Mouse (Mus musculus): ENCODE data around the gene Stpg3. TPM values are rescaled to one million over a fixed set of nuclear protein-coding genes. Genes with fewer than 3 reads are reported as not detected.
"Not testable (repeated sequence)": the region's sequence is repeated elsewhere in the genome, so short reads cannot be mapped to it uniquely, and the experiment has no call there.

The Stpg3 gene
- total RNA-seq (2021): not detected
- long read RNA-seq, experiment 1: 0 reads
- long read RNA-seq, experiment 2: 0 reads

DNA sequence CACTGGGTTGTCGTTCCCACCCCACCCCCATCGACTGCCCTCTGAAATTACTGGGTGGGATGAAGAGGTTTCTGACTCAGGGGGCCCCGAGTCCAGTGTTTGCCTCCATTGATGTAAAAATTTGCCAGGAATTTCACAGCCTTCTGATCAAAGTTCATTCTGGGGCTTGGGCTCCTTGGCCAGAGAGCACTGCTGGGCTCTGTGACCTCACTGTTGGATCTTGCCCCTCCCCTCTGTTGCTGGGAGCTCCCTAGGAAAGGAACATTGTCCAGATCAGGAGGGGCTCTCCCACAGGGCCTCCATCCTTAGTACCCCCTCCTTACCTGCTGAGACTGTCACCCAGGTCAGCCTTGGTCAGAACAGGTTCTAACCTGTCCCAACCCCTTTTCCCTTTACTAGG is at the start of gene Stpg3:
Gene Stpg3 (minus strand): TSS at position 194 of the 400 bp plus-strand sequence.
- DNase-seq (ENCODE audit: low spot score in 2 of 2): no peak

DNA sequence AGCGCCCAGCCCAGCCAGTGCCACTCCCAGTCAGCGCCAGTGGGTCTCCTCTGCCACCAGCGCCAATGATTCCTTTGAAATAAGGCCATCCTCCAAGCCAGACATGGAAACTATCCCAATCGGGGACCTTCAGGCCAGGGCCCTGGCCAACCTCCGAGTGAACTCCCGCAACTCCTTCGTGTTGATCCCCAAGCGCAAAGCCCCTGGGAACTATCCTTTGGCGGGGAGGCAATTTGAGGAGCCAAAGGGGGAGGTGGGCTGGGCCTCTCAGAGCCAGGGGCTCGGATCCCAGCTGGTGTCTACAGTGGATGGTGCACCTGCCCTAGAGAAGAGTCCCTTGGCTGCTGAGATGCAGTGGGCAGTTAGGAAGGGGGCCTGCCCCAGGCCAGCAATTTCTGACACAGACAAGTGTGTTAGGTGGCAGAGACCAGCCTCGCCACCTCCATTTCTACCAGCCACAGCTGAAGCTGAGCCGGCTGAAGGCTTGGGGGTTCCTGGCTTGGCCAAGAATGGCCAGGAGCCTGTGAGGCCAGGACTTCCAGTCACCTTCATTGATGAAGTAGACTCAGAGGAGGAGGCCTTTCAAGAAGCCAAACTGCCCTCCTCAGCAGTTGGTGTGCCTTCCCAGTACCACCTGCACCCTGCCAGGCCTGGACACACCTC is 49.3 kb upstream of the Stpg3 start:
- DNase-seq (ENCODE audit: low spot score in 2 of 2): no peak

DNA sequence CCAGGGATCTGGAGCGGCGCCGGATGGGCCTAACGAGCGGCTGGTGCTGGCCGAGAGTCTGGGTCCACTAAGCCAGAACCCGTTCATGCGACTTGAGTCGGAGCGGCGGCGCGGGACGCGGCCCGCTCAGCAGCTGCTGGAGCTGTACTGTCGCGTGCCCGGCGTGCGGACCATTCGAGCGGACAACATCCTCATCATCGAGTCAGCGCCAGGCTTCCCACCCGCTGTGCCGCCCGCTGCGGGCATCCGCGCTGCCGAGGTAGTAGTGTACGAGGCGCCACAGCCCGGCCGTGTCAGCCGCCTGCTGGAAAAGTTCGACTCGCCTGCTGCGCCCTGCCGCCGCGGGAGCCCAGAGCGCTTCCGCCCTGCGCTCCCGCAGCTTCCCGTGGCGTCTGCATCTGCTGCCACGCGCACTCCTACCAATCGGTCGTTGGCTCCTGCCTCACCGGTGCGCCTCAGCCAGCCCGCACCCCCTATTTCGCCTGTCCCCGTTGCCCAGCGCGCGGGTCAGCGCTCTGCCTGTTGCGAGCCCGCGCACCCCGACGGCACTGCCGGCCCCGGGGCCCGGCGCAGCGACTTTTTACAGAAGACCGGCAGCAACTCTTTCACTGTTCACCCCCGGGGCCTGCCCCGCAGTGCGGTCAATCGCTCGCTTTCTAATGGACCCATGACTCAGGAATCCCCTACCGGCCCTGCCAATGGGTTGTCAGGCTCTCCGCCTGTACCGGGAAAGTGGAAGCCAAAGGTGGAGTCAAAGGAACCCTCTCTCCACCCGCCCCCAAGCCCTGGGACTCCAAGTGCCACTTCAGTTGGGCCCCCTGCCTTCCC is 48.6 kb upstream of the Stpg3 start:
- DNase-seq (ENCODE audit: low spot score in 2 of 2): peak; percentile 31 to 43

DNA sequence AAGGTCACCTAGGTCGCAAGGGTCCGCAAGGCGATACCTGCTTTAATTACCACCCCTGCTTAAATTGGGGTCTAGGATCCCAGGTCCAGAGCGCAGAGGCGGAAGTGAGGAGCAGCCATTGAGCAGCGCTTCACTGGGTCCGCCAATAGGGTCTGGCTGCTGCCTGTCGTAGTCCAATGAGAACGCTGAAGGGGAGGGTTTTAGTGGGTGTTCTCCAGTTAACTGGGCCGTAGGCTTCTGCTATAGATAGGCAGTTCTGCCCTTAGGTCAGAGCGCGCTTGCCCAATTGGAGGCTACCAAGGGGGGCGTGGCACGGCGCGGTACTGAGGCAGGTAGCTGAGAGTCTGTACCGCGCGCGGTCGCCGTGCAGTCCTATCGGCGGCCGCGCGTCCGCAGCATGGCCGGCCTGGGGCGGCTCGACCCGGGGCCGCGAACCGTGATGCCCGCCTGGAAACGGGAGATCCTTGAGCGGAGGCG is 47.9 kb upstream of the Stpg3 start, which contains the start of gene Tprn:
Gene Tprn (plus strand): TSS at position 328 of the 477 bp plus-strand sequence.
- DNase-seq (ENCODE audit: low spot score in 2 of 2): peak; percentile 83 to 88

DNA sequence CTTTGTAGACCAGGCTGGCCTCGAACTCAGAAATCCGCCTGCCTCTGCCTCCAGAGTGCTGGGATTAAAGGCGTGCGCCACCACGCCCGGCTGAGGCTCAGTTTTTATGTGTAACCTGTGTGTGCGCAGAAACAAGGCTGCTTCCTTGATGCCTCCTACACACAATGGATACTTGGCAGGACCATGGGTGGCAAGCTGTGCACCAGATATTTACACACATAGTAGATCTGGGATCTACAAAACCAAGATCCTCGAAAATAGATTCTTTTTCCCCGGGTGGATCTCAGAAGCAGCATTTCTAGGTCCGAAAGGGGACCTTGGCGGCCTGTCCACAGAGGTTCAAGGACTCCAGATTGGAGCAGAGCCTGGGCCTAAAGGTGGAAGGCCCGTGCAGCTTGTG is 47.4 kb upstream of the Stpg3 start:
- DNase-seq (ENCODE audit: low spot score in 2 of 2): no peak

GRCm38 (mm10) chr2:25258887-25259286 is 44.5 kb upstream of the Stpg3 start:
- DNase-seq (ENCODE audit: low spot score in 2 of 2): no peak

GRCm38 (mm10) chr2:25257250-25257649 is 42.8 kb upstream of the Stpg3 start:
- DNase-seq (ENCODE audit: low spot score in 2 of 2): not testable (repeated sequence)

DNA sequence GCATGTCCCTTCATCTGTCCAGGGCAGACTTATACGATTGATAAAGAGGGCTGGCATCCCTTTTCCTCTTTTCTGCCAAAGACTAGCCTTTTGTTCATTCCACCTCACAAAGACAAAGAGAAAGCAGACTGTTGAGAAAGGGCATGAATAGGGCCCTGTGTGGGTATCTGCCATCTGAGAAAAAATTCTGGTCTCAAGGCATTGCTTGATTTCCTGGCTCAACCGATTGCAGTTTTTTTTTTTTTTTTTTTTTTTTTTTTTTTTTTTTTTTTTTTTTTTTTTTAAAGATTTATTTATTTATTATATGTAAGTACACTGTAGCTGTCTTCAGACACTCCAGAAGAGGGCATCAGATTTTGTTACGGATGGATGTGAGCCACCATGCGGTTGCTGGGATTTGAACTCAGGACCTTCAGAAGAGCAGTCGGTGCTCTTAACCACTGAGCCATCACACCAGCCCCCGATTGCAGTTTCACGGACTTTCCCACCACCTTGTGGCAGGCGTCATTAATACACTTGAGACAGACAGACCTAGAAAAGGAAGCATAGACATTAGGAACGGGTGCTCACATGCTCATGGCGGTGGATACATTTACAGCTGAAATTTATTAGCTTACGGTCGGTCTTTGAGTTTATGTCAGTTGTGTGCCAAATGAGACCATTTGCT is 42.1 kb upstream of the Stpg3 start:
- not testable (repeated sequence) for DNase-seq (ENCODE audit: low spot score in 2 of 2)

DNA sequence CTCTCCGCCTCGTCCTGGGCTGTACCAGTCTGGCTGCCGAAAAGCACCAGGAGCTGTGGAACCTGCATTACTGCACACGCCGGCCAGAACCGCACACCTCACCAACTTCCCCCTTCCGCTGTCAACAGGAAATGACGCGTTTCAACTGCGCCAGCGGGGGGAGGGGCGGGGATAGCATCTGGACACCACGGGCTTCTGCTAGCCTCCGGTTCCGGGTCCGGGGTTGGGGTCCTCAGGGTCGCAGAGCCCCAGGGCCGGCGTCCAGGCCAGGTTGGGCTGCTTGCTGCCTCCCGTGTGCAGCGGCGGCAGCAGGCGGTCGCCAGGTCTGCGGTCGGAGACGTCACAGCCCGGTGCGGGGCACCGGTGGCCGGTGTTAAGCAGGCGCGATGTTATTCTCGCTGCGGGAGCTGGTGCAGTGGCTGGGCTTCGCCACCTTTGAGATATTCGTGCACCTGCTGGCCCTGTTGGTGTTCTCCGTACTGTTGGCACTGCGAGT is 40.9 kb upstream of the Stpg3 start, which contains the start of gene Tmem203:
Gene Tmem203 (plus strand): TSS at position 156 of the 496 bp plus-strand sequence.
- DNase-seq (ENCODE audit: low spot score in 2 of 2): peak; percentile 89 to 90

GRCm38 (mm10) chr2:25252331-25252730 is 37.9 kb upstream of the Stpg3 start:
- no peak for DNase-seq (ENCODE audit: low spot score in 2 of 2)

- DNase-seq (ENCODE audit: low spot score in 2 of 2): no peak
Observed at GRCm38 (mm10) chr2:25246183-25247072, 32.0 kb upstream of the Stpg3 start, which contains the start of gene AL732309.1. TSS of gene AL732309.1 (minus strand) at chr2:25246863.

- no peak for DNase-seq (ENCODE audit: low spot score in 2 of 2)
Observed at GRCm38 (mm10) chr2:25244144-25244543, 29.7 kb upstream of the Stpg3 start.

DNA sequence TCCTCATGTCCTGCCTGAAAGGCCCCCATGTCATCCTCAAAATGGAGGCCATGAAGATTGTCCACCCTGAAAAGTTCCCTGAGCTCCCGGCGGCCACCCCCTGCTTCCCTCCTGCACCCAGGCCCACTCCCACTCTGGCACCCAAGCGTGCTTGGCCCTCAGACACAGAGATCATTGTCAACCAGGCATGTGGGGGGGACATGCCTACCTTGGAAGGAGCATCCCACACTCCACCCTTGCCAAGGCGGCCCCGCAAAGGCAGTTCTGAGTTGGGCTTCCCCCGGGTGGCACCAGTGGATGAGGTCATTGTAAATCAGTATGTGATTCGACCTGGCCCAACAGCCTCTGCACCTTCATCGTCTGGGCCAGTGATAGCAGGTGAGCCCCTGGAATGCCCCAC is 28.9 kb upstream of the Stpg3 start:
- DNase-seq (ENCODE audit: low spot score in 2 of 2): no peak

DNA sequence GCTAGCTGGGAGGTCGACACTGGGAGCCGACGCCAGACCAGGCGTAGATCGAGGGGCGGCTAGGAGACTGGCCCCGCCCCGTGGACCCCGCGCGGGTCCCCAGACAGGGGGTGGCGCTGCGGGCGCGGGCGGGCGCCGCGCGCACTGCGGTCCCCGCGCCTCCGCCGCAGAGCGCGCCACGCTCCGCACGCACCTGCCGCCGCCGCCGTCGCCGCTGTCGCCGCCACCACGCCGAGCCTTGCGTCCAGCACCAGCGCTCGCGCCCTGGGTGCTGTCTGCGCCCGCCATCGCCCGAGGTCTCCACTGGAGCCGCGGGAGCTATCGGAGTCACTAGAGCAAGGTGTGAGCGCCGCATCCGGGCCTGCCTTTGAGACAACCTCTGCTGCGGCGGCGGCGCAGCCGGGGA is 27.7 kb upstream of the Stpg3 start, which contains the start of the genes Rnf208 and Cysrt1:
Gene Rnf208 (plus strand): TSS at position 155 of the 406 bp plus-strand sequence.
Gene Cysrt1 (minus strand): TSS at position 352 of the 406 bp plus-strand sequence.
- DNase-seq (ENCODE audit: low spot score in 2 of 2): no peak

- DNase-seq (ENCODE audit: low spot score in 2 of 2): no peak
Observed at GRCm38 (mm10) chr2:25241438-25241775, 27.0 kb upstream of the Stpg3 start.

DNA sequence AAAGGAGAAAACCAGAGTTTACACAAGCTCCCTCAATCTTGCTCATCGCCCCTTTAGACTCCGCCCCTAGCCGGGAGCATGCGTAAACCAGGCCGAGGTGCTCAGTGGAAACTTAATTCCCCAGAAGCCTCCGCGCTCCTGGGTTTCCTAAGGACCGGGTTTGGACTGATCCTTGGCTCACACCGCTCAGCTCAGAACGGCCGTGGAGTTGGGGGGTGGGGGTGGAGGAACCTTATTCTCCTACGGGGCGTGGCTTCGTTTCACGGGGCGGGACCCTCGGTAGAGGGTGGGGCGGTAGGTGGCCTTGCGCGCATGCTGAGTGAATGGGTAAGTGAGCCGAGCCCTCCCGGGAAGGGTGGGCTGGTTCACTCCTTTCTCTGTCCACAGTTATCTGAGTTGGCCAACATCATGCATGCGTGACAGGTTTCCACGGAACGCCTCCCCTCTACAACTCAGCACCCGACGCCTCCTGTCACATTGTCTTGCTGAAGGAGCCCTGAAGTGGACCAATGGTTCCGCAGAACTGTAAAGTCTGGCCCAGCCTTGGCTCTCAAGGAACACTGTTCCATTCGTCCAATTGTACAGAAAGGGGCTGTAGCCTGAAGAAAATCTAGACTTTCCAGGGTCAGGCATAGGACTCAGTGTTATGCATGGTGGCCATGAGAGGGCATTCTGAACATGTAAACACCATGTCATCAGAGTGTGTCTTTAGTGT is 26.4 kb upstream of the Stpg3 start:
- peak; percentile 61 to 62 for DNase-seq (ENCODE audit: low spot score in 2 of 2)

GRCm38 (mm10) chr2:25240310-25240709 is 25.9 kb upstream of the Stpg3 start:
- no peak for DNase-seq (ENCODE audit: low spot score in 2 of 2)

- DNase-seq (ENCODE audit: low spot score in 2 of 2): no peak
Observed at GRCm38 (mm10) chr2:25239766-25240165, 25.3 kb upstream of the Stpg3 start.

DNA sequence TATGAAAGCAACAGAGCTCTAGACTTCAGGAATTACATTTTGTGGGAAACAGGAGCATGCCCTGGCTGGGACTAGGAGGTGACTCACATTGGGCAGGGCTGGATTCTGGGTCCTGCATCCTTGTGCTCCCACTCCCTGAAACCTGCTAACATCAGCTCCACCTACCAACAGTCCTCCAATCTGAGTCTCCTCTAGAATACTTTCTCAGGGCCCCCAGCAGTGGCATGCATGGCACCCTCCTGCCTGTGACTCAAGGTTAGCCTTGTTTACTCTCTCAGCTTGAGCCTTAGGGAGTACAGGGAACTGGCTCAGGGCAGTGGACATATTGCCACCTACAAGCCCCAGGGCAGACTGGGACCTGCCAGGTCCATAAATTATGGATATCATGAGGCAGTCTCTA is 23.7 kb upstream of the Stpg3 start:
- DNase-seq (ENCODE audit: low spot score in 2 of 2): no peak

All from adrenal gland, adult 18-20 months (tissue).